Mouse (Mus musculus) heart, adult 9 months (tissue): ENCODE measurements at regions not wholly inside any gene's neighbourhood (a gene's known extent, or its start where the extent isn't known, plus 50 kb on each side); places are given as distances from the start of the nearest gene placed in this dataset.

Source experiments
- DNase-seq, 2 experiments: peaks; one replicate each; pipeline ENCODE4 v3.0.0; 2022; ENCODE audit warnings: low spot score in 2 of 2

DNA sequence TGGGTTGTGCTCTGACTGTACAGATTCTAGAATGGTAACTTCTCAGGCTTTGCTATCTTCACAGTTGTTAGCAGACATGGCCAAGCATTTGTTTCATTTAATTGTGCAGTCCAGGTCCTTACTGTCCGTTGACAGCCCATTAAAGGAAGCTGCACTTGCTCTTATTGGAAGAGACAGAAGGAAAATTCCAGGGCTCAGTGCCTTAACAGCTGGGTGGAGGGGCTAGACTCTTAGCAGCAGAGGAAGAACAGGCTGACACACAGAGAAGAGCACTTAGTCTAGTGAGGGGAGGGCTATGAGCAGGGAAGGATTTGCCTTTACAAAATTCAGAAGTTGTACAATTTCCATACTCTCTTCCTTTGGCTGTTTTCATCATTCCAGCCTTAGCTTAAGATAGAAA, 161.5 kb upstream of the Ghitm start:
- no peak for DNase-seq

DNA sequence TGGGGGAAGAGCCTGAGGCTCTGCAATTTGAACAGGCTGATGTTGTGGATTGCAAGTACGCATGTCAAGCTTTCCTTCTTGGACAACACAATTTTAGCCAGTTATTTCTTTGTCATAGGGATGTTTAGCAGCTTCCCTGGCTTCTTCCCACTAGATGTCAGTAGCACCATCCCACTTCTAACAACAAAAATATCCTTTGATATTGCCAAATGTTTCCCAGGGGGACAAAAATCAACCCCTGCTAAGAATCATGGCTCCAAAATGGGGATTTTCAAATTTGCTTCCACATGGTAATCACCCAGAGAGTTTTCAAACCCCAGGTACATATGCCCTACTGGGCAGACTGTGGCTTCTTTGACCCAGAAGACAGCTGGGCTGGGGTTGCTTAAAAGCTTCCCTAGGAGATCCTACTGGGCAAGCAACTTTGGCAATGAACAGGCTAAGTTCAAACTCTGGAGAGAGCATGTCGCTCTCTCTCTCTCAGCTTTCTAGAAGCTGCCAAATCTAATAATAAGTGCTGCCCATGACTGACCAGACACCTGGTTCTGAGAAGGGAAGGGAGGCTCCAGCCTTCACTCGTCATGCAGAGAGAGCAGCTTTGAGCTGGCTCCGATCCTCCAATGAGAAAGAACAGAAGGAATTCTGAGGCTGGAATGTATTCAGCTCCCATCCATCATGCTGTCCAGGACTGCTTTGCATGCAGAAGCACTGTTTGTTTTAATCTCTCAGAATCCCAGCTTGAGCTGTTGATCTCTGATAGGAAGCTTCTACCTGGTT, 157.2 kb upstream of the Ghitm start:
- no peak for DNase-seq

- DNase-seq = peak in 1 of 2 experiments; percentile 40
These were observed 149.3 kb upstream of the Ghitm start for GRCm38 (mm10) chr14:37284391-37284790.

DNA sequence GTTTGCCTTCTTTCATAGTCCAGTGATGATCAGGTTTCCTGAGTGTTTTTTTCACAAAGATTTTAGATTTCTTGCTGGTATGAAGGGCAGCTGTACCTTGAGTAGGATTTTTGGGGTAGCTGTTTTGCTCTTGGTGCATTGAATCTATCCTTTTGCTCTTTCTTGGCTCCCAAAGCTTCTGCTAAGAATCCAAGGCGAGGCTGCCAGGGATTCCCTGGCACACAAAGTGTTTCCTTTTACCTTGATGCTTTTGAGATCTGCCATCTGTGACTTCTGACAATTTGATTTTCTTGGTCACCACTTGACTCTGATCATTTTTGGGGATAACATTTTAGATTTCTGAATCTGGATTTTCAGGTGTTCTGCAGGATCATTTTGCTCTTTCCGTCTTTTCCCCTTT, 144.3 kb upstream of the Ghitm start:
- no peak for DNase-seq

DNA sequence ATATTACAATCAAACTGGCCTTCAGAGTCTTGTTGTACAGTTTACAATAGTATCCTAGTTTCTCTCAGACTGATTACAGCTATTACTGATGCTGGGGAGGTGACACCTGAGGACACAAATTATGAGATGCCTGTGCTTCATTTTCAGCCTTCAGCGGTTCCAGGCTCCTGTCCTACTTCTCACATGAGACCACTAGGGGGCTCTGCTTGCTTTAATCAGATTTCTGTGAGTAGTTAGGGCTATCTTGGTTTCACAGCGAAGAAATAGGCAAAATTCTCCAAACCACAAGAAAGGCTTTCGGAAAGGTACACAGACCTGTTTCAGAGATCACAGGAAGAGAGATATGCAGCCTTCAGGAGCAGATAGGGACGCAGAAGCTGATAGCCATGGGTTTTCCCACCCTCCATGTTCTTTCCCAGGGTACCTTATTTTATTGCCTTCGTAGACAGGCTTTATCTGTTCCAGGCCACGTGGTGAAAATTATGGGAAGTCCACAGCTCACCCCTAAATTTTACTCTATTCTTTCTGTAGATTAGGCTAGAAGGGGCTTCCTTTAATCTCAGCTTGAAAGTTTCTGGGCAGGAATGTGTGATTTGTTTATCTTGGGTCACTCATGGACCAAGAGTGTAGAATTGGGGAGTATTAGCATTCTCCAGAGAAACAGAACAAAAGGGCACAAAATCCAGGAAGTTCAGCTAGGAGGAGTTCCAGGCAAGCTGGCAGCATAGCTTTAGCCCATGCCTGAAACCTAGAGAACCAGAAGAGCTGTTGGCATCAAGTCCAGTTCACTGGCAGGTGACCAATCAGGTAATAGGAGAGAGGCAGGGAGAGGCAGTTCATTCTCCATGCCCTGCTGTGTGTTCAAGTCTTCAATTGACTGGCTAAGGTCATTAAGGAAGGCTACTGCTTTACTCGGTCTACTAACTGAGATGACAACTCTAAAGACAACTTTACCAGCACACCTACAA, 141.9 kb upstream of the Ghitm start:
- no peak for DNase-seq

GRCm38 (mm10) chr14:37272063-37272462, 137.0 kb upstream of the Ghitm start:
- DNase-seq = no peak

GRCm38 (mm10) chr14:37271015-37271933, 136.2 kb upstream of the Ghitm start:
- no peak for DNase-seq

DNA sequence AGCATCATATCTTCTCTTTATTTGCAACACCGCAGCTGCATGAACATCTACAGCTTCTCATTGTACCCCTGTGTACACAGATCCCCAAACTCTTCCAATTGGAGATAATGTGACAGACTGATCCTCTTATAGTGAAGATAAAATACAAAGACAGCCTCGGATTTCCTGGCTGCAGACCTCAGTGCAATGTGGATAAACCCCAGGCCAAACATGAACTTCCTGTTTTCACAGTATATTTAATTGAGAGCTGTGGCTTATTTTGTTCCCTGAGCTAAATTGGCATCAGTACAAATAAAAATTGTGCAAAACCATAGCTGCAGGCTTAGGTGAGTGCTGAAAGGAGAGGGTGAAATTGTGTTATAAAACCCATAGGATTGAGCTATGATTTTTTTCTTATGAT, 134.8 kb upstream of the Ghitm start:
- no peak for DNase-seq

DNA sequence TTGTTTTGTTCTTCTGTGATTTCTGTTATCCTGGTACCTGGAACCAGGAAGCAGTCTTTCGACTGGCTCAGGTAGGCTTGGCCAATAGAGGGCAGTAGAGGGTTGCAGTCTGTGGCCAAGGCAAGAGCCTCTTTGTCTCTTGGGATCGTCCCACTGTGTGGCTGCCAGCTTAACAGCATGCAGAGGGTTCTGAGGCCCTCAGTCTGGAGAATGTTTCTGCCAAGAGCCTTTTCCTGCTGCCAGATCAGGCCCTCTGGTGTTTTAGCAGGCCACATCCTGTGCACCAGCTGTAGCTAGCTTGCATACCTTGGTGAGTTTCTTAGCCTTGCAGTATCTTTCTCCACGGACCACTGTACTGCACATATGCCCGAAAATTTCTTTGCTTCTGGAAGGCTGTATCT, 103.6 kb upstream of the Ghitm start:
- DNase-seq = peak; percentile 21 to 40

GRCm38 (mm10) chr14:37237191-37237590, 102.1 kb upstream of the Ghitm start:
- no peak for DNase-seq

DNA sequence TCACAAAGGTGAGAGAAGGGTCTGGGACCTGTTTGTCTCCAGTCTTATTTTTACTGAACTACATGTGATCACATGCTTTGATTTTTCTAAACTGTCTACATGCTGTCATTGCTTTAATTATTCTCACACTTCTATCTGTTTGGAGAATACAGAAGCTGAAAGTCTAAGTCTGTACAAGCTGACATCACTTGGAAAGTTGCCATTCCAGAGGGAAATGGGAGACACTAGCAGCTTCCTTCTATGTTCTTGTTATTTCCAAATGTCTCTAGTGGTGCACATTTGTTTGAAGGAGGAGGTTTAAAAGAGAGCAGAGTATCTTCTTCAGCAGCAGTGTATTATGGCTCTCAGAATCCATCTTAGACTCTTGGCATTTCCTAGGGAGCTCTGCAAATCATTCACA, 73.2 kb upstream of the Ghitm start:
- no peak for DNase-seq

- no peak for DNase-seq
These were observed 54.7 kb upstream of the Ghitm start for GRCm38 (mm10) chr14:37189795-37190194.
